Mouse (Mus musculus) colon, adult 2 months (tissue): ENCODE data around the gene Ttc9b. TPM values are rescaled to one million over a fixed set of nuclear protein-coding genes. Genes with fewer than 3 reads are reported as not detected.

Experiments used
- polyA plus RNA-seq: library from polyadenylated mRNA; depleted of rRNA; stranded (reverse); fragments of >200 nt; gene quantifications from 2 replicates; pipeline ENCODE4 v1.2.3, GENCODE M21; 2012; rRNA removed

The Ttc9b gene
- 0.28 and 0.57 TPM in 2 replicates for polyA plus RNA-seq

DNA sequence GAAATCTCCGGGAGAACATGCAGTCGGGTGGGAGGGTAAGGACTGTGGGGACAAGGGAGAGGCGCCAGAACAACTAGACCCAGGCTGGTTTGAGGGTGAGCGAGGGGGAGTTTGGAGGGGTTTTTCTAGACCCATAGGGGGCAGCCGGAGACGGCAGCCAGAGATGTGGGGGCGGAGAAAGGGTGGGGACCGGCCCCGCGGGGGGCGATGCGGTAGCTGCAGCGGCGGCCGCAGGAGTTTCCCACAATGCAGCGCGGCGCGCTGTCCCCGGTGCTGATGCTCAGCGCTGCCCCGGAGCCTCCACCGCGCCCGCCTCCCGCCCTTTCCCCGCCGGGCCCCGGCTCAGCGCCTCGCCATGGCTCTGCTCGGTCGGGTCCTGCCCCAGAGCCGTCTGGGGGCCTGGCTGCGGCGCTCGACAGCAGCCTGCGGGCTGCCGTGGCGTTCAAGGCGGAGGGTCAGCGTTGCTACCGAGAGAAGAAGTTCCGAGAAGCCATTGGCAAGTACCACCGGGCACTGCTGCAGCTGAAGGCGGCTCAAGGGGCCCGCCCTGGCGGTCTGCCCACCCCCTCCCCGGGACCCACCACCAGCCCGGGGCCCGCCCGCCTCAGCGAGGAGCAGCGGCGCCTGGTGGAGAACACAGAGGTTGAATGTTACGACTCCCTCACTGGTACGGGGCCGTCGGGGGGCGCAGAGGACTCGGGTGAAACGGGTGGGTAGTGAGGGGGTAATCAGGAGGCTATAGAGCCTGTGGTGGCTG is at the start of gene Ttc9b:
TSS of gene Ttc9b (plus strand) at position 235 of the 757 bp plus-strand sequence.

DNA sequence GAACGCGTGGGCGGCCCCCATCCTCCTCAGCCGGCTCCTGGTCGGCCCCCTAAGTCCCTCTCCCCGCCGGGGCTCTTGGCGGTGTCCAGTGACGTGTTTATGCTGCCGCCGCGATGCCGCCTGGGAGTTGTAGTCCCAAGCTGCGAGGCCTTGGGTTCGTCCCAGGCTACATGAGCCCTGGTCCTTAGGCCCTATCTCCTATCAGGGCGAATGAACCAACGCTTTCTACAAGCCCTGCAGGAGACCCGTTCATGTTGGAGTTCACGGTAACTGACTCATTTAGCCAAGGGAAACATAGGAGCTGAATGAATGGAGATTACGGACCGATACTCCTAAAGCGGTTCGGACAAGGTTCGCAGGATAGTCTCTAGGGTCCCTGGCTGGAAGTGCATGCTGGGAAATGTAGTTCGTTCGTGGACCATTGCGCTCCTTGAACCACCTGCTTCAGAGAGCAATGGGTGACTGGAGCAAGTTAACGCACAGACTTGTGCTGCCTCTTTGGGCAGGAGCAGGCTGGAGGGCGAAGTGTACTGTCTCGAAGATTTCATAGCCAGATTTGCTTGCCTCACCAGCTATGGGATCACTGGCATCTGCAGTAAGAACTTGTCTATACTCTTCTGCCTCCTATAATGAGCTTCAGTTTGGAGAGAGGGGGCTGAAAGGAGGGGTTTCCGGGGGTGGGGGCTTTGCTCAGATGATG is 21.0 kb downstream of the Ttc9b start, which contains the start of gene Map3k10:
TSS of gene Map3k10 (minus strand) at position 77 of the 700 bp plus-strand sequence.

DNA sequence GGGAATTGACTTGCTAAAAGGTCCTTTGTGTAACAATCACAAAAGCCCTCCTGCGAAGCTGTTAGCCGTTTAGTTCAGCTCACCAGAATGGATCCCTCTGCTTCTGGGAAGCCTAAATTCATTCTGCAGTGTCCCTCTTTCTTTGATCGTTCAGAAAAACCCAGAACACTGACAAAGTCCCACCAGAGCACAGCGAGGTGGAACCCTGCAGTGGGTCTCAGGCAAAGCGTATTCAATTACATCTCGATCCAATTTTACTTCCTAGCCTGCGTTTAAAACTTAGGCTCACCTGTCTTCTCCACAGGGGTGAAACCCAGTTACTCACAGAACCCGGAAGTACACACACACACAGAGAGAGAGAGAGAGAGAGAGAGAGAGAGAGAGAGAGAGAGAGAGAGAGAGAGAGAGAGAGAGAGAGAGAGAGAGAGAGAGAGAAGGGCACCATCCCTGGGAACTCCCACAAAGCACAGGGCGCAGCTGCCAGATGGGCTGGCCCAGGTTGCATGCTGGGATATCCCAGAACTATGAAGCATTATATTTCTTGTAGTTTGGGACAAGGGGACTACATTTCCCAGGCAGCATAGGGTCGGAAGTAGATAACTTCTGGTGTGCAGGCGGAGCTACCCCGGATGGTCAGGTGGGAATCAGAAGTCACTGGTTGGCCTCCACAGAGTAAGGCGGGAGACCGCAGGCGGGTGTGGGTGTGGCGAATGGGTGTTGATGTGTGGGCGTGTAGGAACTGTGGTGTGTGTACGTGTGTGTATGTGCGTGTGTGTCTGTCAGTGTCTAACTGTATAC is 35.3 kb downstream of the Ttc9b start, which contains the start of gene Zfp607b:
TSS of gene Zfp607b (plus strand) at position 526 of the 798 bp plus-strand sequence.

Other genes starting within 250 kb of the Ttc9b start
- 0.57 and 1.0 TPM in 2 replicates for gene Sptbn4, start 206.2 kb upstream of the Ttc9b start, polyA plus RNA-seq
- gene Blvrb, start 205.9 kb upstream of the Ttc9b start, polyA plus RNA-seq = 146 and 164 TPM in 2 replicates
- 14.3 and 15.9 TPM in 2 replicates for gene Sertad3, start 180.1 kb upstream of the Ttc9b start, polyA plus RNA-seq
- 71.5 and 84.1 TPM in 2 replicates for gene Sertad1, start 167.0 kb upstream of the Ttc9b start, polyA plus RNA-seq
- gene Prx, start 154.6 kb upstream of the Ttc9b start, polyA plus RNA-seq = 1.5 and 2.3 TPM in 2 replicates
- 1.1 and 1.4 TPM in 2 replicates for gene Hipk4, start 130.6 kb upstream of the Ttc9b start, polyA plus RNA-seq
- gene Pld3, start 100.7 kb upstream of the Ttc9b start, polyA plus RNA-seq = 108 and 120 TPM in 2 replicates
- 21.1 and 22.8 TPM in 2 replicates for gene 2310022A10Rik, start 100.7 kb upstream of the Ttc9b start, polyA plus RNA-seq
- 42.0 and 45.4 TPM in 2 replicates for gene Akt2, start 62.4 kb upstream of the Ttc9b start, polyA plus RNA-seq
- gene Map3k10, start 20.7 kb downstream of the Ttc9b start, polyA plus RNA-seq = 34.9 and 35.9 TPM in 2 replicates
- 0.08 and 0.20 TPM in 2 replicates for gene Zfp607b, start 35.4 kb downstream of the Ttc9b start, polyA plus RNA-seq
- gene Zfp60, start 77.5 kb downstream of the Ttc9b start, polyA plus RNA-seq = 0.73 and 1.0 TPM in 2 replicates
- gene Zfp626, start 153.3 kb downstream of the Ttc9b start, polyA plus RNA-seq = 0.21 and 0.61 TPM in 2 replicates
- gene Zfp59, start 184.7 kb downstream of the Ttc9b start, polyA plus RNA-seq = 0.39 and 0.42 TPM in 2 replicates
- gene Zfp607a, start 203.6 kb downstream of the Ttc9b start, polyA plus RNA-seq = 0.20 and 0.43 TPM in 2 replicates